Mouse (Mus musculus) kidney, adult 11 months (tissue): ENCODE data around the gene Pdk4.
A peak's percentile ranks its signal among the peaks of the same experiment; 100 is the strongest.

ENCODE experiments used
- DNase-seq: peaks from one replicate; pipeline ENCODE4 v3.0.0; 2022

The Pdk4 gene

GRCm38 (mm10) chr6:5444331-5444898 is 51.7 kb downstream of the Pdk4 start:
- DNase-seq = no peak

DNA sequence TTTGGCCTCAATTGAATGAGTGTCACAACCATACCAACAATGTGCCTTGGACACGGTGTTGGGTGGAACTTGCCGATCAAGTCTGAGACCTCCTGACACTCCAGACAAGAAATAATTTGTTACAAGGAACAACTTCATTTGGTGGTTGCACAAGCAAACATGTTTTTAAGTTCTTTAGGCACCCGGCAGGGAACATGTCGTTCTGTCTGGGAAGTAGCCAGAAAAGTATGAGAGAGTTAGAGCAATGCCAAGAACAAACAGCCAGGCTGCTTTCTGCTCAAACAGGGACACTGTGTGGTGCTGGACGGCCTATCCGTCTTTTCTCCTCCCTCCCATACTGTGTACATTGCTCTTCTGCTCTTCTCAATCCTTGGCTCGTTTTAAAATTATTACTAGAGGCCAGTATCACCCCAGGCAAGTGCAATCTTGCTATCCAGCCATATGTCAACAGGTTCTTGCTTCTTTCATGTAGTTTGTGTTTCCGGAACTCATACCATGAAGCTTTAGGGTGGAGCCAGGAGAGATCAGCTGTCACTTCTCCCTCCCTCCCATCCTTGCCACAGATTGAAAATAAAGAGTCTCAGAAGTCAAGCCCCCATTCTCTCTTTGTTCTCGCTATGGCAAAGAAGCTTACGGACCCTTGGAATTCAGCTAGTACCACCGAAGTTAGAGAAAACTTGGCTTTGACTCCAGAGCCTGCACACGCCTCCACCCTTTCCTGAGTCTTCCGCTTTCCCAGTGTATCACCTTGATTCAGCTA is 52.8 kb downstream of the Pdk4 start:
- DNase-seq = peak; percentile 9

DNA sequence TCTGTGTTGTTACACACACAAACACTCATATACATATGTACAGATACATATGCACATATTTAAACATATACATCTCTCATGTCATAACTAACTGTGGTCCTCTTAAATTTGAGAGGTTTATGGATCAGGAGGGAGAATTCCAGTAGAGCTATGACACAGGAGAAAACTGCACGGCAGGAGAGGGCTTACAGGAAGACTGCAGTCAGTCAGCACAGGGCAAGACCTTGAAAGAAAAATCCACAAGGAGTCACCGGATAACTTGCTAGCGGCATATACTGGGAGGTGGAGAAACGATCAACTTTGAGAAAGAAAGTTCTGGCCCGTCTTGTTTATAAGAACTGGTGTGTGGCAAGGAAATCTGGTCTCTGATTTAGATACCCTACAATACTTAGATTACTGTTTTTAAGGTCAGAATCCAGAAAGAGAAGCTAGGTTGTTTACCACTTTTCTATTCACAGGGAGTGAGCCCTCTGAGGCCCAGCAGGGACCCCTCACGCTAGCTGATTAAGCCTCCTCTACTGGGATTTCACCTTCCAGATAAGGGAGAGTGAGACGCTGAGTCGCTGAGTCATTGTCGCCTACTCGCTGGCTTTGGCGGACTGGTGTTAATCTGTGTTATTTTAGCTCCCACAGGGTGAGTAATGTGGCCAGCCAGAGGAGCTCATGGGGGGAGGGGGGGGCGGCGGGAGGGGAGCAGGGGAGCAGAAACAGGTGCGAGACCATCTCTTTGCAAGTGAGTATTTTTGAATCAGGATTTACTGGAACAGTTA is 53.6 kb downstream of the Pdk4 start:
- DNase-seq = peak; percentile 9

GRCm38 (mm10) chr6:5441221-5441620 is 54.9 kb downstream of the Pdk4 start:
- no peak for DNase-seq

DNA sequence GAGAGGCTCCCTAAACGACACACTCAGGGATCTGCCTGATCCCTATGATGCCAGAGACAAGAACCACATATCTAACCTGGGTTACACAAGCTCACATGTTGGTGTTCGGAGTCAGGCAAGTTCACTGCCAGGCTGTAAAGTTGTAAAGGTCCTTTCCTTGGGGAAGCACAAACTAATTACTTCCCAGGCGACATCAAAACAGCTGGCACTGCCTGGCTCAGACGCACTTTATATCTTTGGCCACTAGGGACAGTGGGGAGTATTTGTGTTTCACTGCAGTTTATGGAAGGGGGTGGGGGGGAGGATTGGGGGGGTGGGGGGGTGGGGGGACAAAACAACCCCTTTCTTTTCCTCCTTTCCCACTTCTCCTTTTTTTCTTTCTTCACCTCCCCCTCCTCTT is 58.4 kb downstream of the Pdk4 start:
- DNase-seq = peak; percentile 8

- no peak for DNase-seq
Measured at GRCm38 (mm10) chr6:5433887-5434286, 62.2 kb downstream of the Pdk4 start.
